Mouse (Mus musculus) hindbrain, postnatal 0 days (tissue): Measurements from ENCODE around the gene Hspb9. TPM values are rescaled to one million over a fixed set of nuclear protein-coding genes. Genes with fewer than 3 reads are reported as not detected.

Experiments used
- ATAC-seq: fragments of 200-750 bp; cut with Nextera tagmentation; 2 replicates; pipeline ENCODE4 v1.8.0; 2017; ENCODE audit warnings: mild to moderate bottlenecking, moderate TSS enrichment, moderate library complexity
- DNase-seq: peaks from one replicate; pipeline ENCODE4 v3.0.0-alpha.2; 2015; ENCODE audit warnings: low spot score
- H3K27ac ChIP-seq: fragments of 300-500 bp; sonication (generic); 2 replicates; pipeline ENCODE4 v1.5.1; 2014; ENCODE audit warnings: mild to moderate bottlenecking
- H3K27me3 ChIP-seq: fragments of 300-500 bp; sonication (generic); 2 replicates; pipeline ENCODE4 v1.6.1; 2014; ENCODE audit warnings: low read length, mixed read lengths; ENCODE audit not compliant: insufficient read depth
- H3K36me3 ChIP-seq: fragments of 300-500 bp; sonication (generic); 2 replicates; pipeline ENCODE4 v1.6.1; 2014; ENCODE audit warnings: low read length, mixed read lengths; ENCODE audit not compliant: insufficient read depth
- H3K4me1 ChIP-seq: fragments of 300-500 bp; sonication (generic); 2 replicates; pipeline ENCODE4 v1.6.1; 2014; ENCODE audit warnings: antibody characterized with exemption, low read length, mixed read lengths; ENCODE audit not compliant: insufficient read depth
- H3K4me2 ChIP-seq: fragments of 300-500 bp; sonication (generic); 2 replicates; pipeline ENCODE4 v1.6.1; 2014; ENCODE audit warnings: low read depth, mild to moderate bottlenecking, low read length, moderate library complexity, mixed read lengths
- H3K4me3 ChIP-seq: fragments of 300-500 bp; sonication (generic); 2 replicates; pipeline ENCODE4 v1.5.1; 2014; ENCODE audit warnings: low read length
- H3K9ac ChIP-seq: fragments of 300-500 bp; sonication (generic); replicated peaks from 2 replicates; pipeline ENCODE4 v1.6.1; 2014; ENCODE audit warnings: mild to moderate bottlenecking, low read length, moderate library complexity, mixed read lengths
- H3K9me3 ChIP-seq: fragments of 300-500 bp; sonication (generic); 2 replicates; pipeline ENCODE4 v1.6.1; 2016; ENCODE audit warnings: low read length, mixed read lengths
- CTCF ChIP-seq: IDR thresholded peaks from 2 replicates; pipeline ENCODE4 v1.5.1; 2016; ENCODE audit warnings: antibody characterized with exemption, control low read depth, low read depth
- WGBS: fragments of 180-500 bp; shearing (Covaris S2); extraction: QIAGEN DNeasy Blood & Tissue Kit; methylation state at CpG from one replicate; pipeline ENCODE4 v1.1.7; 2014; 5-methylcytosine and 5-hydroxymethylcytosine counted together
- polyA plus RNA-seq: library from polyadenylated mRNA; unstranded; fragments of >200 nt; fragmentation: Nextera tagmentation; extraction: Ambion mirVana; gene quantifications from 2 replicates; pipeline ENCODE4 v1.2.1, GENCODE M21; 2015
- total RNA-seq: library from RNA; depleted of rRNA; stranded (reverse); fragments of >200 nt; gene quantifications from 2 replicates; pipeline ENCODE4 v1.2.3, GENCODE M21; 2014

Hspb9 gene
- total and polyA plus RNA-seq, 2 experiments from 2014 or later = 0.24 TPM; not detected in 1

DNA sequence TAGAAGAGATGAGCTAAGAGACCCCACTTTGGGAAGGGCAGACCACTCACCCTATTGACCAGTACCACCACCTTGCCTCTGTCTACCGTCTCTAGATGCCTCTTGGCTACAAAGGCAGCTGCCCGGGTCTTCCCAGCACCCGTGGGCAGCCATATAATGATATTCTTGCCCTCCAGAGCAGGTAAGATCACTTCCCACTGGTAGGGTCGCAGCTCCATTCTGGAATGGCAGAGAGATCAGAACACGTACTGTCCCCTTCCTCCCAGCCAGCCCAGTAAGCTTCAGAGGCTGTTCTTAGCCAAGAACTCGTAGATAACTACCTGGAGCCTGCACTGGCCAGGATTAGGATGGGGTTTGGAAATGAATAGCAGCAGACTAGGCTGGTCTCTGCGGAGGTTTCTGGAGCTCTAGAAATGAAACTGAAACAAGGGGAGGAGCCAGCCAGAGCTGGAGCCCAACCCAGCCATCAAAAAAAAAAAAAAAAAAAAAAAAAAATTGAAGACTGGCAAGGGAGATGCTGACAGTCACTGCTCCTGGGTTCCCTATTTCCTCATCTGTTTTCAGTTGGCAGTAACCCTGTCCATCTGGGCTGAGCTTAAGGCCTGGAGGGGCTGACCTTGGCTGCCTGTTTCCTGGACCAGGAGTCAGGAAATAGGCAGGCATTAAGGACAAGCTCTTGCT is 9.7 kb upstream of the Hspb9 start, which contains the start of gene Dhx58:
Dhx58 (minus strand) TSS at position 421 of the 681 bp plus-strand sequence.
- Histone ChIP-seq H3K4me2 (no peak within 1 kb of the TSS), H3K9me3 (no peaks in the 10 kb centered on the region), H3K9ac (no peak within 1 kb of the TSS), H3K27me3 (no peaks in the 10 kb centered on the region), H3K36me3 (peaks cover 47% of the 10 kb centered on the region), H3K4me3 (no peak within 1 kb of the TSS), H3K27ac (no peak within 1 kb of the TSS), H3K4me1 (no peaks in the 10 kb centered on the region)
- 66% methylated on average over 7 of the region's 7 CpGs for WGBS
- no peak for ATAC-seq
- no peak for TF ChIP-seq CTCF
- DNase-seq = no peak

DNA sequence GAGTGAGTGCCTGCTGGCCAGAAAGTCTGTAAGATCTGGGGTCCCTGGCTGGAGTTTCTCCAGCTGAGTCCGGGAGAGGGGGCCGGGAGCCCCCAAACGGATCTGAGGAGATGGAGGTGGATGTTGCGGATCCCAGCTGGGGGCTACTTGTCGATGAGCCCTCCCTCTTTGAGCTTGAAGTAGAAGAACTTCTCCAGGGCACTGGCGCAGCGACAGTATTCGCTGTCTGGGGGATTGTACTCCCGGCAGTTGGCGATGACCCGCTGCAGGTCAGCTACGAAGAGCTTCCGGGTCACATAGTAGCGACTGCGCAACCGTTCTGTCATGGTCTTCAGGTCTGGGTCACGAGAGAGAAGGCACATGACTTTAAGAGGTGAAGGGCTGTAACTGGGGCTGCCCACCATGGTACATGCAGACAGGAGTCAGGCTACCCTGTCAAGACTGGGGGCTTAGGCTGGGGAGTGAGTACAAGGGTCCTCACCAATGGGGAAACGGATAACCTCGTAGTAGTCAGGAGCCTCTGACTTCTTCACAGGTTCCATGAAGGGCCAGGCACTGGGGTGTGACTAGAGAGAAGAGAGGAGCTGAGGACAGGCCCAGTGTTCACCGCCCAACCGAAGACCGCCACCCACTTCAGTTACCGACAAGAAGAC is 8.4 kb upstream of the Hspb9 start:
- no peak overlapping the region for H3K4me3 ChIP-seq
- no peak overlapping the region for H3K27ac ChIP-seq
- no peak for TF ChIP-seq CTCF
- ATAC-seq (no peak), DNase-seq (no peak)
- H3K36me3 ChIP-seq = peaks cover 57% of the 10 kb centered on the region
- H3K4me2 ChIP-seq = no peak overlapping the region
- no peaks in the 10 kb centered on the region for H3K4me1 ChIP-seq
- 92% methylated on average over 23 of the region's 23 CpGs for WGBS
- no peak overlapping the region for H3K9ac ChIP-seq
- no peaks in the 10 kb centered on the region for H3K27me3 ChIP-seq
- H3K9me3 ChIP-seq = no peaks in the 10 kb centered on the region

DNA sequence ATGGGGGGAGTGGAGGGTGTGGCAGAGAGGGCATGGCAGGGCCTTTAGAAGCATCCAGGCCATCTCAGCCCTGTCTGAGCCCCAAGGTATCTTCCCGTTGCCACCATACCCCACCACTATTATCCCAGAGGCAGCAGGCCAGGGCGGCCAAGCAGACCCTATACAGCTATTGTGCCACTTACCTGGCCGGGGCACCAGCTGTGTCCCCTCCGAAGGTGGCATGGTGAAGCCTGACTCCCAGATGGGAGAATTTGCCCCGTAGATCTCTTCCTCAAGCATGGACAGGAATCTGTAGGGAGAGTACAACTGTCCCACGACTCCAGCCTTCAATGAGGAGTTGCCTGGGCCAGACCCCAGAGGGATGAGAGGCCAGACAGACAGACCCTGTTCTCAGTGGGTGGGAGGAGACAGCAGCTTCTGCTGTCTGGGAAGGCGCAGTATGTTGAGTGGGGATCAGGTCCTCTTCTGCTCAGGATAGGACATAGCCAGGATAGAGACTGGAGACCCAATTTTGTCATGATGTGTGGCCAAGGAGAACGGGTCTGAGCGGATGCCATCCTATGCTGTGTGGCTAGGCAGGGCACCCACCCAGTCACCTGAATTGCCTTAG is 4.3 kb upstream of the Hspb9 start:
- peaks cover 6% of the 10 kb centered on the region; the same call in 1 of the 2 replicates for H3K4me1 ChIP-seq
- peaks cover 57% of the 10 kb centered on the region for H3K36me3 ChIP-seq
- DNase-seq (no peak), ATAC-seq (no peak)
- TF ChIP-seq CTCF = no peak
- no peak overlapping the region for H3K27ac ChIP-seq
- no peaks in the 10 kb centered on the region for H3K9me3 ChIP-seq
- no peak overlapping the region for H3K9ac ChIP-seq
- WGBS = 94% methylated on average over 9 of the region's 9 CpGs
- H3K4me2 ChIP-seq = no peak overlapping the region
- H3K27me3 ChIP-seq = no peaks in the 10 kb centered on the region
- H3K4me3 ChIP-seq = no peak overlapping the region

DNA sequence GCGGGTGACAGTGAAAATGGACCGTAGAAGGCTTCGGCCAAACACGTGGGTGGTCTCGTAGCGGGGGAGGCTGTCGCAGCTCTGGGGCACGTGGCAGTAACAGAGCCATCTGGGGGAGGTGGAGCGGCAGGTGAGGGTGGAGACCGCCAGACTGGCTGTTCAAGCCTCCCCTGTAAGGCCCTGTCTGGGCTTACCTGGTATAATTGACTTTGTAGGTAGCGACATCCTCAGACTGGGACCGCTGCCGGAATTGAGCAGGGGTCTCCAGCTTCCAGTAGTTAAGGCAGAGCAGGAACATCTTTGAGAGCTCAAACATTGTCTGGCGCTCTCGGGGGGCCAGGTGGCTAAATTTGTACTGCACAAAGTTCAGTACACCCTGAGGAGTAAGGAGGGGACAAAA is 3.1 kb upstream of the Hspb9 start:
- Histone ChIP-seq H3K27ac (no peak overlapping the region), H3K27me3 (no peaks in the 10 kb centered on the region), H3K9ac (no peak overlapping the region), H3K4me2 (no peak overlapping the region), H3K36me3 (peaks cover 46% of the 10 kb centered on the region), H3K4me3 (no peak overlapping the region), H3K4me1 (peaks cover 6% of the 10 kb centered on the region; the same call in 1 of the 2 replicates), H3K9me3 (no peaks in the 10 kb centered on the region)
- TF ChIP-seq CTCF = no peak
- no peak for DNase-seq
- ATAC-seq = no peak
- WGBS = 93% methylated on average over 15 of the region's 15 CpGs

DNA sequence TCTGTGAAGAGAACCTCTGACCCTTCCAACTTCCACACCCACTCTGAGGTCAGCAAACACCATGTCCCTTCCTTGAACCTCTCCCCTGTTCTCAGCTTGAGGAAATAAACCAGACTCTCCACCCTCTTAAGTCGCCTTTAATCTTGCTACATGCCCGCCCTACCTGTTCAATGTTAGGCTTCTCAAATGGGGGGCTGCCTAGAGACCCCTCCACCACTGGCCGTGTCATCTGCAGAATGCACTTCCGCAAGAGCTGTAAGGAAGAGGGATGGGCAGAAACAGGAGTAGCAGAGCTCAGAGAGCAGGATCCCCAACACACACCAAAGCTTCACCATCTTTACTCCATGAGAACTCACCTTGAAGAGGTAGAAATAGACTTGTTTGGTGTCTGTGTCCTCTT is 2.7 kb upstream of the Hspb9 start:
- H3K36me3 ChIP-seq = peaks cover 46% of the 10 kb centered on the region
- peaks cover 6% of the 10 kb centered on the region; the same call in 1 of the 2 replicates for H3K4me1 ChIP-seq
- WGBS = 89% methylated on average over 4 of the region's 4 CpGs
- H3K27me3 ChIP-seq = no peaks in the 10 kb centered on the region
- no peak overlapping the region for H3K27ac ChIP-seq
- no peak for ATAC-seq
- H3K4me3 ChIP-seq = no peak overlapping the region
- peak overlapping the region; percentile 83 for H3K4me2 ChIP-seq
- TF ChIP-seq CTCF = no peak
- H3K9me3 ChIP-seq = no peaks in the 10 kb centered on the region
- DNase-seq = no peak
- H3K9ac ChIP-seq = peak overlapping the region; percentile 92

DNA sequence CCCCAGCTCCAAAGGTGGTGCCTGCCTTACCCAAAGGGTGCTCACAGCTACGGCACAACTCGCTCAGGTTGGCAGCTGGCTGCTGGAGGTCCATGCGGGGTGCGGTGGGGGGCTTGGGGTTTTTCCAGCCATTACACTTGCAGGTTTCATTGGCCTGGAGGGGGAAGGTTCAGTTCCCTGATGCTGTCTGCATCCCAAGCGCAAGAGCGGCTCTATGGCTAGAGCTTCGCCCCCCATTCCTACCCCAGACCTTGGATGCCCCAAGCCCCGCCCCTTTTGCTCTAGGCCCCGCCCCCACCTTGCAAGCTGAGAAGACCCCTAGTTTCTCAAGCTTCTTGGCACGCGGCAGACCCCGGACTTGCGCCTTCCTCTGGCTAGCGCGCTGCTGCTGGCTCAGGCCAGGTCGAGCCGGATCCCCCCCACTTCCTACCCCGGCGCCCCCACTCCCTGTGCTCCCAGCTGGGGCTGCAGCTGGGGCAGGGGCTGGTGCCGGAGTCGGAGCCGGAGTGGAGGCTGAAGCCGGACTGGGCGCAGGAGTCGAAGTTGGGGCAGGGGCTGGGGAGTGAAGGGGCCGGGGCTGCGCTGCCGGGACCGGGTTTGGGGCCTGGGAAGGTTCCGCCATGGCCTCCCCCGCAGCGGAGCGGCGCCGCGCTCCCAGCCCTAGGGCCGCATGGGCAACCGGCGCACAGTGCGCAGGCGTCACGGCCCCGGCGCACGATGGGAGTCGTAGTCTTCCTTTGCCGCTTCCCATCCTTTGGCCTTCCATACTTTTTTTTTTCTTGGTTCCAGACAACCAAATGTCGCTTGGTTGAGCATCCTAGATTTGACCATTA is 1.7 kb upstream of the Hspb9 start, which contains the start of gene Kat2a:
Kat2a (minus strand) TSS at position 683 of the 833 bp plus-strand sequence.
- Histone ChIP-seq H3K4me3 (peak within 1 kb of the TSS; percentile 99), H3K9ac (peak within 1 kb of the TSS; percentile 92), H3K27ac (peak within 1 kb of the TSS; percentile 79), H3K27me3 (no peaks in the 10 kb centered on the region), H3K4me2 (peak within 1 kb of the TSS; percentile 83), H3K9me3 (no peaks in the 10 kb centered on the region), H3K4me1 (peaks cover 6% of the 10 kb centered on the region; the same call in 1 of the 2 replicates), H3K36me3 (peaks cover 43% of the 10 kb centered on the region)
- TF ChIP-seq CTCF = no peak
- peak; percentile 95 for DNase-seq
- WGBS = 2% methylated on average over 46 of the region's 48 CpGs
- peak; percentile 92 for ATAC-seq
